Mouse (Mus musculus) spleen, adult 2 months (tissue): ENCODE results near the gene Sult1a1. TPM values are rescaled to one million over a fixed set of nuclear protein-coding genes. Genes with fewer than 3 reads are reported as not detected.
A peak's percentile ranks its signal among the peaks of the same experiment; 100 is the strongest.

ENCODE experiments used
- DNase-seq, 2 experiments: peaks; one replicate each; pipeline versions ENCODE4 v3.0.0 to v3.0.0-alpha.2; 2012 to 2021; ENCODE audit warnings: low spot score in 2 of 2, low read depth in 1 of 2
- H3K27ac ChIP-seq: fragments of 200-500 bp; 2 replicates; pipeline ENCODE4 v1.5.1; 2012; ENCODE audit warnings: low read length, inconsistent platforms; ENCODE audit not compliant: insufficient read depth
- H3K27me3 ChIP-seq: fragments of 200-500 bp; 2 replicates; pipeline ENCODE4 v1.6.1; 2012; ENCODE audit warnings: mild to moderate bottlenecking, moderate library complexity, low read length, inconsistent platforms; ENCODE audit not compliant: control insufficient read depth, insufficient read depth
- H3K36me3 ChIP-seq: fragments of 200-500 bp; 2 replicates; pipeline ENCODE4 v1.6.1; 2012; ENCODE audit warnings: mild to moderate bottlenecking, low read length, inconsistent platforms; ENCODE audit not compliant: control insufficient read depth, insufficient read depth
- H3K4me1 ChIP-seq: fragments of 200-500 bp; 2 replicates; pipeline ENCODE4 v1.6.1; 2011; ENCODE audit warnings: inconsistent platforms; ENCODE audit not compliant: control insufficient read depth, insufficient read depth, insufficient read length
- H3K4me3 ChIP-seq: fragments of 200-500 bp; 2 replicates; pipeline ENCODE4 v1.5.1; 2011; ENCODE audit warnings: mild to moderate bottlenecking, inconsistent platforms; ENCODE audit not compliant: insufficient read depth, insufficient read length; ENCODE audit errors: extremely low read depth
- CTCF ChIP-seq: fragments of 200-500 bp; IDR thresholded peaks from 2 replicates; pipeline ENCODE4 v1.5.1; 2011; ENCODE audit warnings: mild to moderate bottlenecking, inconsistent platforms; ENCODE audit not compliant: insufficient read depth, insufficient read length, insufficient replicate concordance; ENCODE audit errors: extremely low read depth
- POLR2A ChIP-seq: fragments of 200-500 bp; IDR thresholded peaks from 2 replicates; pipeline ENCODE4 v1.6.1; 2011; ENCODE audit warnings: low read depth, low read length, inconsistent platforms
- WGBS: fragments of 180-500 bp; shearing (Covaris S2); methylation state at CpG from one replicate; pipeline ENCODE4 v1.1.7; 2018; 5-methylcytosine and 5-hydroxymethylcytosine counted together
- polyA plus RNA-seq: library from polyadenylated mRNA; depleted of rRNA; stranded (reverse); fragments of >200 nt; gene quantifications from 2 replicates; pipeline ENCODE4 v1.2.3, GENCODE M21; 2012

The Sult1a1 gene
- polyA plus RNA-seq, 1 experiment: 12.9 TPM

DNA sequence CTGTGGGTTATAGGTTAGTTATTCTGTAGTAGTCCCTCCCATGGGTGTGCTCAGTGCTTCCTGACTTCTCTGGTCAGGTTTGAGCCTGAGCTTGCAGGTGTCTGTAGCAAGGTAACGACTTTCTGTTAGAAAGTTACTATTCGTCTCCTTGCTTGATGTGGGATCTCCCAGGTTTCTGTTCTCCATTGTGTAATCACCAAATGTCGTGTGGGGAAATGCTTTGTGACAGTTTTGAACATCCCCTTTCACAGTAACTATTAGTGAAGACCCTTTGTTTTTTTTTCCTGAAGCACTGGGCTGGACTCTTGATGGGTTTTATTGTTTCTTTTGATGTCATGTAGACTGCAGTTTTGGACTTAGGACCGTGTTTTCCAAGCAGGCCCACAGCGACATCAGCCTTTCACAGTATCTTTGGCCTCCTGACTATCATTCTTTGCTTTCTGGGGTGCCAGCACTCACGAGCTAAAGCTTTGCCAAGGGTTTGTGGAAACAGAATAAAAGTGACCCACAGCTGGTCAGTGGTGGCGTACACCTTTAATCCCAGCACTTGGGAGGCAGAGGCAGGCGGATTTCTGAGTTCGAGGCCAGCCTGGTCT lies 8.6 kb downstream of the Sult1a1 start:
- H3K36me3 ChIP-seq: peaks cover 24% of the 10 kb centered on the region
- H3K4me1 ChIP-seq: no peaks in the 10 kb centered on the region
- WGBS: 71% methylated on average over 9 of the region's 9 CpGs
- TF ChIP-seq POLR2A: no peak
- no peak for TF ChIP-seq CTCF
- H3K27me3 ChIP-seq: no peaks in the 10 kb centered on the region
- no peak for DNase-seq
- no peak overlapping the region for H3K4me3 ChIP-seq
- H3K27ac ChIP-seq: no peak overlapping the region

- no peaks in the 10 kb centered on the region for H3K27me3 ChIP-seq
- no peak for DNase-seq
- no peak overlapping the region for H3K4me3 ChIP-seq
- H3K4me1 ChIP-seq: no peaks in the 10 kb centered on the region
- 97% methylated on average over 3 of the region's 3 CpGs for WGBS
- H3K27ac ChIP-seq: no peak overlapping the region
- H3K36me3 ChIP-seq: peaks cover 11% of the 10 kb centered on the region
- no peak for TF ChIP-seq POLR2A
- TF ChIP-seq CTCF: no peak
Measured at GRCm38 (mm10) chr7:126665269-126665668, 11.0 kb downstream of the Sult1a1 start.

DNA sequence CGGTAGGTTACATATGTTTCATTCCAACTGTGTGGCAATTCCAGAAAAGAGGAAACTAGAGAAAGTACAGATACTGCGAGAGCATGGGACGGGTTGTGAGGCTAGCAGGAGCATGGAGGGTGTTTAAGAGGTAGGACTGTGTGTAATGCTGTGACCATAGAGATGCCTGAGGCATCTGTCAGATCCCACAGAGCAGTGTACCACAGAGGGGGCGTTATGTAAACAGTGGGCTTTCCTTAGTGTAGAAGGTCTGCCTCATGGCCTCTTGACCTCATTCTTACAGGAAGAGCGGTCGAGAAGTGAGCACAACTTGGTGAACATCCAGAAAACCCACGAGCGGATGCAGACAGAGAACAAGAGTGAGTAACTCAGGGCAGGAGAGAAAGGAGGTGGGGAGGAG lies 12.6 kb downstream of the Sult1a1 start:
- Histone ChIP-seq H3K27ac (no peak overlapping the region), H3K4me1 (no peaks in the 10 kb centered on the region), H3K36me3 (peaks cover 11% of the 10 kb centered on the region), H3K4me3 (no peak overlapping the region), H3K27me3 (no peaks in the 10 kb centered on the region)
- DNase-seq: no peak
- TF ChIP-seq POLR2A (no peak), CTCF (no peak)
- WGBS: 73% methylated on average over 8 of the region's 8 CpGs

GRCm38 (mm10) chr7:126659771-126660170 lies 16.5 kb downstream of the Sult1a1 start:
- Histone ChIP-seq H3K27me3 (no peaks in the 10 kb centered on the region), H3K4me1 (peaks cover 10% of the 10 kb centered on the region; the same call in 1 of the 2 replicates), H3K4me3 (no peak overlapping the region), H3K36me3 (peaks cover 2% of the 10 kb centered on the region), H3K27ac (no peak overlapping the region)
- WGBS: 87% methylated on average over 3 of the region's 3 CpGs
- no peak for TF ChIP-seq POLR2A
- TF ChIP-seq CTCF: no peak
- DNase-seq: no peak

- no peaks in the 10 kb centered on the region for H3K27me3 ChIP-seq
- H3K27ac ChIP-seq: no peak overlapping the region
- WGBS: 87% methylated on average over 1 of the region's 1 CpGs
- TF ChIP-seq POLR2A (no peak), CTCF (no peak)
- H3K4me3 ChIP-seq: no peak overlapping the region
- no peak for DNase-seq
- peaks cover 10% of the 10 kb centered on the region; the same call in 1 of the 2 replicates for H3K4me1 ChIP-seq
- no peaks in the 10 kb centered on the region for H3K36me3 ChIP-seq
Measured at GRCm38 (mm10) chr7:126657522-126657921, 18.7 kb downstream of the Sult1a1 start.

DNA sequence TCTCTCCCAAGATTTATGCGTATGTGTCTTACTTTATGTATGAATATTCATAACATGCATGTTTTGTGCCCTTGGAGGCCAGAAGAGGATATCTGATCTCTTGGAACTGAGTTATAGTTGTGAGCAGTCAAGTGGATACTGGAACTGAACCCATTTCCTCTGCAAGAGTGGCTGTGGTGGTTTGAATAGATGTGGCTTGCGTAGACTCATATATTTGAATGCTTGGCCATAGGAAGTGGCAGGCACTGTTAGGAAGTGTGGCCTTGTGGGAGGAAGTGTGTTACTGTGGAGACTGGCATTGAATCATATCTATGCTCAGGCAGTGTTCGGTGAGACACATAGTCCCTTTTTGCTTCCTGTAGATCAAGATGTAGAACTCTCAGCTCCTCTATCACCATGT lies 20.5 kb downstream of the Sult1a1 start:
- 31% methylated on average over 3 of the region's 3 CpGs for WGBS
- Histone ChIP-seq H3K36me3 (no peaks in the 10 kb centered on the region), H3K4me3 (no peak overlapping the region), H3K27me3 (no peaks in the 10 kb centered on the region), H3K4me1 (peaks cover 10% of the 10 kb centered on the region; the same call in 1 of the 2 replicates), H3K27ac (peak overlapping the region; percentile 42)
- peak; percentile 34 to 52 for DNase-seq
- TF ChIP-seq CTCF (no peak), POLR2A (no peak)

DNA sequence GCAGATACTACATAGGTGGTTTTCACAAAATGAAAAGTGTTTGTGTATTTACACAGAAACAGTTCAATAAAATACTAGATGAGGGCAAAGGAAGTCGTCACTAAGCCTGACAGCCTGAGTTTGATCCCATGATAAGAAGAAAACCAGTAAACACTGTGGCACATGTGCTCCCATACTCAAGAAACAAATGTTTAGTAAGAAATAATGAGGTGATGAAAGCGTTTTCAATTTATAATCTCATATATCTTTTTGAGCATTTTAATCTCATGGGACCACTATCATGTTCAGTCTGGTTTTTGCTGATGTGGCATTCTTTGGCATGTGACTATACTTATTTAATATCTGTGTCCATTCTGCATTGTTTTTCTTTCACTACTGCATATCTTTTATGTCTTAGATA lies 22.2 kb downstream of the Sult1a1 start:
- WGBS: 71% methylated on average over 2 of the region's 2 CpGs
- Histone ChIP-seq H3K4me3 (no peak overlapping the region), H3K27me3 (no peaks in the 10 kb centered on the region), H3K4me1 (peaks cover 10% of the 10 kb centered on the region; the same call in 1 of the 2 replicates), H3K27ac (no peak overlapping the region), H3K36me3 (no peaks in the 10 kb centered on the region)
- no peak for DNase-seq
- TF ChIP-seq POLR2A (no peak), CTCF (no peak)
